Mouse (Mus musculus) effector memory CD4-positive, alpha-beta T cell, adult 7 months (primary cell): ENCODE data around the gene Gcsam. TPM values are rescaled to one million over a fixed set of nuclear protein-coding genes. Genes with fewer than 3 reads are reported as not detected.

ENCODE experiments used
- polyA plus RNA-seq: library from polyadenylated mRNA; unstranded; fragments of 100-300 nt; shearing (Covaris generic); gene quantifications from one replicate; pipeline ENCODE4 v1.2.1, GENCODE M21; 2017

The Gcsam gene
- 0.49 TPM for polyA plus RNA-seq

DNA sequence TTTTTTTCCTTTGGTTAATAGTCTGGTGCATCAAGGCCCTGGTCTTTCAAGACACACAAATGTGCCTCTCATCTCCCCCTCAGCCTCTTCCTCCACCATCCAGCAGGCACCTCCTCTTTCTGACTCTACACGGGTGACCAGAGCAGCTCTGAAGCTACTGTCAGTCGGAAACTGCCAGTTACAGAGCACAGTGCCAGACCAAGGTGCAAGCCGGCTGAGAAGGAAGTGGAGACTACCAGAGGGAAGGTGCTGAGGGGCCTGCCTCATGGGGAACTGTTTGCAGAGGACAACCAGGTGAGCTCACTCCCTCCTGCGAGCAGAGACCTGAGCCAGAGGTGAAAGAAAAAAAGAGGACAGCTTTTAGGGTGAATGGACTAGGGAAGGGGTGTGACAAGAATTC lies at the start of gene Gcsam:
Gene Gcsam (plus strand): TSS at position 114 of the 400 bp plus-strand sequence.

GRCm38 (mm10) chr16:45653934-45654332 lies 43.8 kb downstream of the Gcsam start, which contains the start of gene BC016579:
BC016579 (minus strand) TSS chr16:45654068.

Other genes with a start within 250 kb of the Gcsam start
- 4.3 TPM for gene Cd200, start 201.3 kb upstream of the Gcsam start, polyA plus RNA-seq
- gene Gm609, start 117.4 kb upstream of the Gcsam start, polyA plus RNA-seq, result 0.21 TPM
- not detected for gene Gm17783, start 78.3 kb upstream of the Gcsam start, polyA plus RNA-seq
- gene Slc9c1, start 75.1 kb upstream of the Gcsam start, polyA plus RNA-seq, result not detected
- gene BC016579, start 43.7 kb downstream of the Gcsam start, polyA plus RNA-seq, result not detected
- not detected for gene Tmprss7, start 83.3 kb downstream of the Gcsam start, polyA plus RNA-seq
- gene Tagln3, start 114.2 kb downstream of the Gcsam start, polyA plus RNA-seq, result not detected
- gene Abhd10, start 132.6 kb downstream of the Gcsam start, polyA plus RNA-seq, result 30.8 TPM